Mouse (Mus musculus) inflammation-experienced regulatory T-cells, adult 6 months (primary cell): ENCODE results near the gene Ttll6. TPM values are rescaled to one million over a fixed set of nuclear protein-coding genes. Genes with fewer than 3 reads are reported as not detected.
"Not testable (repeated sequence)": the region's sequence is repeated elsewhere in the genome, so short reads cannot be mapped to it uniquely, and the experiment has no call there.

Experiments
- ATAC-seq: one replicate; pipeline ENCODE4 v1.8.0; 2017
- polyA plus RNA-seq, 3 experiments: library from polyadenylated mRNA; unstranded; fragments of 100-300 nt; shearing (Covaris generic); gene quantifications; one replicate each; pipeline ENCODE4 v1.2.1; 2017

Ttll6 gene
- not detected for polyA plus RNA-seq

DNA sequence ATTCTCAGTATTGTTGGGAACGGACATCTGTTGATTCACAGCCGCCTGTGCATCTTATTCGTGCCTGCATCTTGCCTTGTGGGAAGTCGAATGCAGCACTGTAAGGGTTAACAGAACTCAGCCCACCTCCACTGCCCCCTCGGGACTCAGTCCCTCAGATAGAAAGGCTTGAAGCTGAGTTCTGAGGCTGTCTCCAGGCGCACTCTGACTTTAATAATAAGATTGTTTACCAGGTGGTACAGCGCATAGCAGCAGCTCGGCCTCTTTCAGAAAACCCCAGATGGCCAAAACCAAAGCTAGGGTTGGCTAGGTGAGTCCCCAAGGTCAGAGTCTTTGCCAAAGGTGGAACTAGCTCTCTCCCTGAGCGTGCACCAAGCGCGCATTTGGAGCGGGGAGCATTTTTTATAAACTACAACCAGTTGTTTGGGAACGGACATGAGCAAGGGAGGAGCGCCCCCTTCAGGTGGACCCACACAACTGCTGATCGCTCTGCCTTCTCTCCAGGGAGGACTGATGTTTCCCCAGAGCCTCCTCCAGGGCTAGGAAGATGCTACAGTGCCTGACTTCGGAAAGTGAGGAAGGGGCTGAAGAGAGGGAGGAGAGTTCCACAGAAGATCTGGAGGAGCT is at the start of gene Ttll6:
Gene Ttll6 (plus strand): TSS at position 548 of the 627 bp plus-strand sequence.
- no peak for ATAC-seq

DNA sequence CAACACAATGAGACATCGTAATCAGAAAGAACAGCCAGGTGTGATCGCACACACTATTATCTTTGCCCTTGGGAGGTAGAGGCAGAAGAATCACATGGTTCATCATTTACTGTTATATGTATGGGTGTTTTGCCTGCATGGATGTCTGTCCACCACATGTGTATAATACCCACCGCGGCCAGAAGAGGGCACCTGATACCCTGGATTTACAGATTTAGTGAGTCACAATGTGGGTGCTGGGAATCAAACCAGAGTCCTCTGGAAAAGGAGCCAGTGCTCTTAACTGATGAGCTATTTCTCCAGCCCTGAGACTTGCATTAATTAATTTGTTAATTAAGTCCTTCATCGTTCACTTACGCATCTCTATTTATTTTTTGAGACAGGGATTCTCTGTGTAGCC is 45.6 kb upstream of the Ttll6 start:
- no peak for ATAC-seq

GRCm38 (mm10) chr11:96091073-96091472 is 42.5 kb upstream of the Ttll6 start:
- no peak for ATAC-seq

GRCm38 (mm10) chr11:96092674-96093291 is 40.8 kb upstream of the Ttll6 start:
- no peak for ATAC-seq

GRCm38 (mm10) chr11:96093361-96093760 is 40.2 kb upstream of the Ttll6 start:
- ATAC-seq, result no peak

- no peak for ATAC-seq
These were observed 25.2 kb upstream of the Ttll6 start for GRCm38 (mm10) chr11:96108376-96108775.

DNA sequence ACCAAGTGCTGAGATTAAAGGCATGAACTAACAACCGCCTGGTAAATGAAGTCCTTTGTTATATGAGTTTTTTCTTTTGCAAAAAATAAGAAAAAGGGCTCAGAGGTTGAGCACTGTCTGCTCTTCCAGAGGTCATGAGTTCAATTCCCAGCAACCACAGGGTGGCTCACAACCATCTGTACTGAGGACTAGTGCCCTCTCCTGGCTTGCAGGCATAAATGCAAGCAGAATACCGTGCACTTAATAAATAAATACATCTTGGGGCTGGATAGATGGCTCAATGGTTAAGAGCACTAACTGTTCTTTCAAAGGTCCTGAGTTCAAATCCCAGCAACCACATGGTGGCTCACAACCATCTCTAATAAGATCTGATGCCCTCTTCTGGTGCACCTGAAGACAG is 22.6 kb upstream of the Ttll6 start:
- not testable (repeated sequence) for ATAC-seq

- no peak for ATAC-seq
These were observed 21.8 kb upstream of the Ttll6 start, which contains the start of gene Calcoco2 for GRCm38 (mm10) chr11:96111751-96112150. Gene Calcoco2 (minus strand): TSS chr11:96111964.

DNA sequence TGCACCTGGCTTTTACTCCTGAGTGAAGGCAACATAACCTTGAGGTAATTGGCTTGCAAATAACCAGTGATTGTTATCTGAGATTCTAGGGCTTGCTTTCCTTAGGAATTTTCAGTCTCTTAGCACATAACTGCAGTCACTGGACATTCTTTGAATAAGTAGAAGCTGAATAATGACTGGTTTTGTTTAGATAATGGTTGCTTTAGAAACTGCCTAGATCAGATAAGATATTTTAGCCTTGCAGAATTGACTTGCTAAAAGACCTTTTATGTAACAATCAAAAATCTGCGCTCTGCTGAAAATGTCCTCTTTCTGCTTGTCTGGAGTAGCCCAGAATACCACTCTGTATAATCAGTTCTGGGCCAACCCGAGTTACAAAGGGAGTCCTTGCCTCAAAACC is 19.5 kb upstream of the Ttll6 start:
- ATAC-seq, result no peak

- ATAC-seq, result no peak
These were observed 18.2 kb upstream of the Ttll6 start for GRCm38 (mm10) chr11:96115416-96115815.

GRCm38 (mm10) chr11:96116116-96116515 is 17.5 kb upstream of the Ttll6 start:
- ATAC-seq, result no peak

DNA sequence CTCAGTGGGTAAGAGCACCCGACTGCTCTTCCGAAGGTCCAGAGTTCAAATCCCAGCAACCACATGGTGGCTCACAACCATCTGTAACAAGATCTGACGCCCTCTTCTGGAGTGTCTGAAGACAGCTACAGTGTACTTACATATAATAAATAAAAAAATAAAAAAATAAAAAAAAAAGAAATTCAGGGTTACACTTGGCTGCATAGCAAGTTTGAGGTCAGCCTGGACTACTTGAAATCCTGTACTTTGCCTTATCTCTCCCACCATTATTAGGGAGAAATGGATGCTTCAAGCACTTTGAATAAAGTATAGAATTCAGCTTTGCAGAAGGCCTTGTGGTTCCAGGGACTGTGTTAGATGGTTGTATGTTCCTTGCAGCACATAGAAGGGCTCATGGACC is 16.7 kb upstream of the Ttll6 start:
- not testable (repeated sequence) for ATAC-seq

DNA sequence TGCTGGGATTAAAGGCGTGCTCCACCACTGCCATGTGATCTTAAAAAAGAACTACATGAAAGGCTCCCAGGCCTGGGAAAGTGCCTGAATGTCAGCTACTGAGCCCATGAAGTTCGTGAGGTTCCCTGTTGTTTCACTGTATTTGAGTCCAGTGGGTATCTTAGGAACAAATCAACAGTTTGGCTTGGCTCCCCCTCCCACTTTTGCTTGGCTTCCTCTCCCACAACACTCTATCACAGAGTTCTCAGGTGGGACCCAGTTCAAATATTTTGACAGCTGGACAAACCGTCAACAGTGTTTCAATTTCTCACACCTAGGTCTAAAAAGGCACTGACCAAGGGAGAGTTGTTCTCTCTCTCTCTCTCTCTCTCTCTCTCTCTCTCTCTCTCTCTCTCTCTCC is 14.2 kb upstream of the Ttll6 start:
- ATAC-seq, result no peak

DNA sequence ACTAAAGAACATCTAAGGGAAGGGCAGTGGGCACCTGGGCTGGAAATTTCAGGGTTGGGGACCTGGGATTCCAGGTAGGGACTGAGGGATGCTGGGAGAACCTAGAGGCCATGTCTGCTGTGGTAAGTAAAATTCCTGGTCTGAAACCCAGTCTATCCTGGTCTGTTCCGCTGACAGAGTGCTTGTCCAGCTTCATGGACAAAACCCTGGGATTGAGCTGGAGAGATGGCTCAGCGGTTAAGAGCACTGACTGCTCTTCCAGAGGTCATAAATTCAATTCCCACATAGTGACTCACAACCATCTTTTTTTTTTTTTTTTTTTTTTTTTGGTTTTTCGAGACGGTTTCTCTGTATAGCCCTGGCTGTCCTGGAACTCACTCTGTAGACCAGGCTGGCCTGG is 10.8 kb upstream of the Ttll6 start:
- ATAC-seq, result not testable (repeated sequence)

GRCm38 (mm10) chr11:96124052-96124914 is 9.3 kb upstream of the Ttll6 start:
- ATAC-seq, result no peak

DNA sequence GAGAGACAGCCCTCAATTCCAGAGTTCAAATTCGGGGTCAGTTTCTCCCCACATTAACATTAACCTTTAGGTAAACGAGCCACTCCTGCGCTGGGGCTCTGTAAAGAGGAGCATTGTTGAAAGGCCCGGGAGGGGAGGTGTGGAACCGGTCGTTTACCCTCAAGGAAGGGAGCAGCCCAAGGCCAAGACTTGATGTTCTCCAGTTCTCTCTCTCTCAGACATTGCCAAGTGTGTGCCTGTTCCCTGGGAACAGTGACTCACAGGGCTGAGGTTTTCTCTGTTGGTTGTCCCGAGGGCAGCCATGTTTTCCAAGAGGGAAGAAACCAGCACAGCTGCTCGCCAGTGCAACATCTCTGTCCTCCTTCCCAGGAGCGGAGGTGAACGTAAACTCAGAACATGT is 3.0 kb upstream of the Ttll6 start:
- ATAC-seq, result no peak

- ATAC-seq, result no peak
These were observed 2.3 kb downstream of the Ttll6 start for GRCm38 (mm10) chr11:96135847-96136246.

DNA sequence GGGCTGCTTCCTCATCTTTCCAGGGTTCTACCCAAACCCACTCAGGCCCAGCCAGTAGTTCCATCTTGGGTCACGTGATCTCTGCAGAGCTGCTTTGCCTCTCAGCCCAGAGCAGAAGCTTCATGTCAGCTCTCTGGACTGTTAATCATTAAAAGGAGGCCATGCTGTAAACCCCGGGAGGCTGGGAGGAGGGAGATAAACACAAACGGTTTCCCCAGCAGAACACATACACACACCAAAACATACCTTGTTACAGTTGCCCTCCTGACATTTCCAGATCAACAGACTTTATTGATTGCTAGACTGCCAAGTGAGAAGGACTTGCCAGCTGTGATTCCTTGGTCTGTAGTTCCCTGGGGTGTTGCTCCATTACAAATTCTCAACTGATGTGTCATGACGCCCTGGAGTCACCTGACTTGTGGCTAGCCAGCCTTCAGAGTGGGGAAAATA is 7.2 kb downstream of the Ttll6 start:
- ATAC-seq, result no peak

DNA sequence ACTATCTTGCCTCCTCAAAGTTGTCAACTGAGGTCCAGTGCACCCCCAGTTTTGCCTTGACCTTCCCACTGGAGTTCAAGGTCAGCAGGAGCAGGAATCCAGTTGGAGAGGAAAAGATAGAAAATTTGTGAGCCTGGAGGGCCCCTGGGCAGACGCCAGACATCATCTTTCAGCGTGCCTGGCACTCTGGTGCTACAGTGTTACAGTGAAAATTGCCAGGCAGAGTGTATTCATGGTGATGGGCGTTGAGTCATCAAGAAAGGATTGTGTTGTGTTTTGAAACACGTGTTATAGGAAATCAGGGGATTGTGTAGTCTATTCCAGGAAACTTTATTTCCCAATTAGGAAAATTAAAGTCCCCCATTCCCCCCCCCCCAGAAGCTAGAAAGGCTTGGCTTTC is 10.2 kb downstream of the Ttll6 start:
- no peak for ATAC-seq

DNA sequence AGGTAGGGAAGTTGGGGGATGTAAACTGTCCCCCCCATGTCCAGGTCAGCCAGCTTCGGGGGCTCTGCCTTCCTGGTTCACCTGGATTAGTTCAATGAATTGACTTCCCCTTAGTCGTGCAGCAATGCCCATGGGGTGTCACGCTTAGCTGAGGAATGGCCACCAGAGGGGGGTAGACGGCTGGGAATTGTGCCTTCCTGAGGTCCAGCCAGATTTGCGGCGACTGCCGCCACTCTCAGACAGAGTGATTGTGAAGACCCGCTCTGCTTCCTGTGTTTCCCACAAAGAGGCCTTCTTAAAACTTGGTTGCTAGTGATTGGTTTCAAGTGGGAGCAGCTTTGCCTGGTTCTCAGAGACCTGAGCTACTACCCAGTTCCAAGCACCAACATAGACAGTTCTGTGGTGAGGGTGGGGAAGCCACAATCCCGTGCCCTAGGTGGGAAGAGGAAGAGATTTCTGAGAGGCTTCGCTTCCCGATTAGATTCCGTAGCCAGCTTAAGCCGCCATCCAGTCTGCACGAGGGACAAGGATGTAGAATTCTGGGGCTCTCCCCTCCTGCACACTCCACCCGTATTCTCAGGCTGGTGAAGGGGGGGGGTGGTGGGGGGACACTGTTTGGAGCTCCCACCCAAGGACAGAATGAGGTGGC is 12.2 kb downstream of the Ttll6 start:
- ATAC-seq, result no peak

DNA sequence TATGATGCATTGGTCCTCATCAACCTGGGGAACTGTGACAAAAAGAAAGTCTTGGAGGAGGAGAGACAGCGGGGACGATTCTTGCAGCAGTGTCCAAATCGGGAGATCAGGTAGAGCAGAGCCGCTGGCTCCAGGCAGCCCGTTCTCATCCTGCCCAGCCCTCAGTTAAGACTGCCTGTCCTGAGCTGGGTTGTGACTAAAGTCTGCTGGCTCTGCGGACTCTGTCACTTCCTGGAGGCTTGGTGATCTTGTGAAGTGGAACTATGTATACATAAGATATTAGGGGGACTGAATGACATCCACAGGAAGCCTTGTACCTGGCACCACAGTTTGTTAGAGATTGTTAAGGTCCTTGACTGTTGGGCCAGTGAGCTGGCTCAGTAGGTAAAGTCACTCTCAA is 13.9 kb downstream of the Ttll6 start:
- no peak for ATAC-seq

GRCm38 (mm10) chr11:96164769-96165168 is 31.2 kb downstream of the Ttll6 start:
- no peak for ATAC-seq

- ATAC-seq, result no peak
These were observed 34.5 kb downstream of the Ttll6 start for GRCm38 (mm10) chr11:96168125-96168524.
